Mouse (Mus musculus): ENCODE measurements at regions not wholly inside any gene's neighbourhood (a gene's known extent, or its start where the extent isn't known, plus 50 kb on each side); places are given as distances from the start of the nearest gene placed in this dataset.

- peak; percentile 55; the same call in 1 of the 2 replicates for ATAC-seq (ENCODE audit: low TSS enrichment)
These were observed 116.0 kb upstream of the Smad1 start for GRCm38 (mm10) chr8:79515282-79515783.

- no peak for ATAC-seq (ENCODE audit: low TSS enrichment)
These were observed 115.4 kb upstream of the Smad1 start for GRCm38 (mm10) chr8:79514655-79515278.

- no peak for ATAC-seq (ENCODE audit: low TSS enrichment)
These were observed 109.3 kb upstream of the Smad1 start for GRCm38 (mm10) chr8:79508597-79508996.

- no peak for ATAC-seq (ENCODE audit: low TSS enrichment)
These were observed 106.1 kb upstream of the Smad1 start for GRCm38 (mm10) chr8:79505381-79505780.

- no peak for ATAC-seq (ENCODE audit: low TSS enrichment)
These were observed 104.6 kb upstream of the Smad1 start for GRCm38 (mm10) chr8:79503906-79504305.

GRCm38 (mm10) chr8:79502062-79502461 lies 102.7 kb upstream of the Smad1 start:
- ATAC-seq (ENCODE audit: low TSS enrichment): no peak

GRCm38 (mm10) chr8:79501238-79501637 lies 101.9 kb upstream of the Smad1 start:
- no peak for ATAC-seq (ENCODE audit: low TSS enrichment)

GRCm38 (mm10) chr8:79499258-79499657 lies 99.9 kb upstream of the Smad1 start:
- no peak for ATAC-seq (ENCODE audit: low TSS enrichment)

- ATAC-seq (ENCODE audit: low TSS enrichment): no peak
These were observed 99.3 kb upstream of the Smad1 start for GRCm38 (mm10) chr8:79498611-79499010.

GRCm38 (mm10) chr8:79491156-79491698 lies 91.9 kb upstream of the Smad1 start:
- peak; percentile 59; the same call in 1 of the 2 replicates for ATAC-seq (ENCODE audit: low TSS enrichment)

GRCm38 (mm10) chr8:79490739-79491138 lies 91.4 kb upstream of the Smad1 start:
- no peak for ATAC-seq (ENCODE audit: low TSS enrichment)

GRCm38 (mm10) chr8:79488861-79489260 lies 89.5 kb upstream of the Smad1 start:
- no peak for ATAC-seq (ENCODE audit: low TSS enrichment)

GRCm38 (mm10) chr8:79487597-79487996 lies 88.3 kb upstream of the Smad1 start:
- ATAC-seq (ENCODE audit: low TSS enrichment): no peak

GRCm38 (mm10) chr8:79479326-79479725 lies 80.0 kb upstream of the Smad1 start:
- no peak for ATAC-seq (ENCODE audit: low TSS enrichment)

GRCm38 (mm10) chr8:79476012-79476411 lies 76.7 kb upstream of the Smad1 start:
- no peak for ATAC-seq (ENCODE audit: low TSS enrichment)

- peak; percentile 50; the same call in 1 of the 2 replicates for ATAC-seq (ENCODE audit: low TSS enrichment)
These were observed 75.4 kb upstream of the Smad1 start for GRCm38 (mm10) chr8:79474679-79475078.

- no peak for ATAC-seq (ENCODE audit: low TSS enrichment)
These were observed 52.8 kb upstream of the Smad1 start for GRCm38 (mm10) chr8:79452101-79452500.

- peak; percentile 16; the same call in 1 of the 2 replicates for ATAC-seq (ENCODE audit: low TSS enrichment)
These were observed 50.1 kb upstream of the Smad1 start for GRCm38 (mm10) chr8:79449453-79449852.

Measured in frontal cortex, adult (tissue).